Mouse (Mus musculus): ENCODE results near the gene Ubac2. TPM values are rescaled to one million over a fixed set of nuclear protein-coding genes. Genes with fewer than 3 reads are reported as not detected.

Ubac2 gene
- polyA plus RNA-seq, 1 experiment, result 21.6 TPM

DNA sequence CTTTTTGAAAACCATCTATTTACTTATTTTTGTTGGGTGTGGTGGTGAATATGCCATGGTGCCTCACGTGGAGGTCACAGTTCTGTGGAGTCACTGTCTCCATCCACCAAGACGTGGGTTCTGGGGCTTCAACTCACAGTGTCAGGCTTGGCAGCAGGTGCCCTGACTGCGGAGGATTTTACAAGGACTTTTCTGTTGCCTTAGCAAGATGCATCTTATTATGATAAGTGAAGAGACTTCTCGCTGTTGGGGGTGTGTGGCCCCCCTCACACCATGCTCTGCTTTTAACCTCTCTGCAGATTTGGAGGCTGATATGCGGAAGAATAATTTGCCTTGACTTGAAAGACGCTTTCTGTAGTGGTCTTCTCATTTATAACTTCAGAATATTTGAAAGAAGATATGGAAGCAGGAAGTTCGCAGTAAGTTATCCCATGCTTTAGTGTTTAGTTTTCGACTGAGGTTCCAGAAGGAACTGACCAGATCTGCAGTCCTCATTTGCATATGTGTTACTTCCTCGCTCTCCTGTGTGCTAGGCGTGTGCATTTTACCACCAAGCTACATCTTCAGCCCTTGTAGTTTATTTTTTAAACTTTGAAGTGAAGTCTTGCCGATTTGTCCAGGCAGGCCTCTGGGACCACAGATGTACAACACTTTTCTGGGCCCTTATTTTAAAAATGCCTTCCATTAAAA, 28.7 kb downstream of the Ubac2 start:
- Histone ChIP-seq H3K4me1 (ENCODE audit: control insufficient read depth, insufficient read depth, low read length) (peaks cover 16% of the 10 kb centered on the region), H3K4me3 (replicated peaks; ENCODE audit: control insufficient read depth, low read depth, low read length) (no peak overlapping the region), H3K27ac (ENCODE audit: control insufficient read depth, insufficient read depth, low read depth, low read length, poor library complexity) (peak overlapping the region; percentile 58)
- no peak for TF ChIP-seq POLR2A (IDR thresholded peaks at IDR 0.05; ENCODE audit: borderline replicate concordance, control insufficient read depth, low read depth, low read length)
- TF ChIP-seq CTCF (IDR thresholded peaks at IDR 0.05; ENCODE audit: control insufficient read depth, insufficient read depth, low read length), result no peak
- 37% methylated on average over 11 of the region's 11 CpGs for WGBS

DNA sequence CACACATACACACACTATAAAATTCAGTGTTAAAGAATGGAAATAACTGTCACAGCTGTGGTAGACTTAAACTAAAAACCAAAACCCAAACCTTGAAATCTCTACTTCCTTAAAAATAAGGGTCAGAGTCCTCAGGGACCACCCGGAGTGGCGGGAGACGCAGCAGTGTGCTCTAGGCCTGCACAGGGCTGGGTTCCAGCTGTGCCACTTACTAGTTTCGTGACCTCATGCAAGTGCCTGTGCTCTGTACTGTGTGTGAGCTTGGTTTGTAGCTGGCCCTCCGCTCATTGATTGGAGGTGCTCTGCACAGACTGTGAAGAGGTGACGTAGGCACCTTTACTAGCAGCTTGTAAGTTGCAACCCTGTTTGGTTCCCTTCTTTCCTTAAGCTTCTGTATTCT, 31.4 kb downstream of the Ubac2 start:
- TF ChIP-seq CTCF (IDR thresholded peaks at IDR 0.05; ENCODE audit: control insufficient read depth, insufficient read depth, low read length) (no peak), POLR2A (IDR thresholded peaks at IDR 0.05; ENCODE audit: borderline replicate concordance, control insufficient read depth, low read depth, low read length) (no peak)
- WGBS, result 71% methylated on average over 6 of the region's 6 CpGs
- peaks cover 7% of the 10 kb centered on the region for H3K4me1 ChIP-seq (ENCODE audit: control insufficient read depth, insufficient read depth, low read length)
- no peak overlapping the region for H3K4me3 ChIP-seq (replicated peaks; ENCODE audit: control insufficient read depth, low read depth, low read length)
- H3K27ac ChIP-seq (ENCODE audit: control insufficient read depth, insufficient read depth, low read depth, low read length, poor library complexity), result no peak overlapping the region

DNA sequence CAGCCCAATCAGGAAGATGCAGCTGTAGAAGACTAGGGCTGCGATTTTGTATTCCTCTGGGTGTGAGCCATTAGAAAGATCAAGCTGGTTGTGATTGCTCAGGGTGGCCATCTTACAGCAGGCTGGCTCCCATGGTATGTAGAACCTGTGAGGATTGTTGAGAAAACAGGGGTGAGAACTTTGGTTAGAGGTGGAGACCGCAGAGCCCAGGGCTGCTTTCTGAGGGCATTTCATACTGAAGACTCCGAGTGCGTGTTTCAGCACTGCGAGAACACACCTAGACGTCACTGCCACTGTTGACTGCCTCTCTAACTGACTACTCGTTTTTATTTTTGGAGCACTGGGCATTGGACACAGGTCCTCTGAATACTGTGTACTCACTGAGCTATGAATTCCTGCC, 34.1 kb downstream of the Ubac2 start:
- no peak overlapping the region for H3K27ac ChIP-seq (ENCODE audit: control insufficient read depth, insufficient read depth, low read depth, low read length, poor library complexity)
- no peak overlapping the region for H3K4me3 ChIP-seq (replicated peaks; ENCODE audit: control insufficient read depth, low read depth, low read length)
- H3K4me1 ChIP-seq (ENCODE audit: control insufficient read depth, insufficient read depth, low read length), result peaks cover 1% of the 10 kb centered on the region
- TF ChIP-seq CTCF (IDR thresholded peaks at IDR 0.05; ENCODE audit: control insufficient read depth, insufficient read depth, low read length) (no peak), POLR2A (IDR thresholded peaks at IDR 0.05; ENCODE audit: borderline replicate concordance, control insufficient read depth, low read depth, low read length) (no peak)
- WGBS, result 94% methylated on average over 7 of the region's 7 CpGs

DNA sequence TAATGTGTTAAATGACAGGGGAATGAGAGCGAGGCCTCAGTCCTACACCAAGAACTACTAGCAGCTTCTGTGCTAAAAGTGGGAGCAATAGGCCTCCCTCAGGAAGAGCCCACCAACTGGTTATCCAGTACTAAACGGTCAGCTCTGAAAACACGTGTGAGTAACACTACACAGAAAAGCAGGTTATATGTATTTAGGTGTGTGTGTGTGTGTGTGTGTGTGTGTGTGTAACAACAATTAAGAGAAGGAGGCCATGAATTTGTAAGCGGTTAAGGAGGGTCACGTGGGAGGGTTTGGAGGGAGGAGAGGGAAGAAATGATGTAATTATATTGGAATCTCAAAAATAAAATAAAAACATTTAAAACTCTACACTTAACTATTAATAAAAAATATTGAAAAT, 36.7 kb downstream of the Ubac2 start:
- 65% methylated on average over 5 of the region's 5 CpGs for WGBS
- Histone ChIP-seq H3K4me1 (ENCODE audit: control insufficient read depth, insufficient read depth, low read length) (peaks cover 1% of the 10 kb centered on the region), H3K4me3 (replicated peaks; ENCODE audit: control insufficient read depth, low read depth, low read length) (peak overlapping the region; percentile 15), H3K27ac (ENCODE audit: control insufficient read depth, insufficient read depth, low read depth, low read length, poor library complexity) (no peak overlapping the region; the same call in 1 of the 2 replicates)
- TF ChIP-seq POLR2A (IDR thresholded peaks at IDR 0.05; ENCODE audit: borderline replicate concordance, control insufficient read depth, low read depth, low read length), result no peak
- no peak for TF ChIP-seq CTCF (IDR thresholded peaks at IDR 0.05; ENCODE audit: control insufficient read depth, insufficient read depth, low read length)

DNA sequence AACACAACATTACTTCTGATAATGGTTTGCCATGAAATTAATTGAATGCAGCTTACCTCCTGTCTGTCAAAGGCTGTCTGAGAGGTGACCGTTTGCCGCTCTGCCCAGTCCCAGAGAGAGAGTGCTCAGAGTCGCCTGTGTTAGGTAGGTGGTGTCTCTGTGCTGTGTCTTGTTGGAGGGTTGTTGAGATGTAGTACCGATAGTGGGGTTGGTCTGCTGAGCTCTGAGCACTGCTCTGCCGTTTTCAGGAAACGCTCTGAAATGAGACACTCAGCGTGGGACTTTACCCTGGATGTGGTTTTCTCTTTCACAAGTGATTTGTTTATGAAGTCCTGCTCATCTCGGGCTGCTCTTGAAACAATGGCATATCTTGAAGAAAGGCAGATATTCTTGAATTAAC, 37.2 kb downstream of the Ubac2 start, which contains the start of gene Gpr18:
Gene Gpr18, minus strand, starts transcription at position 161 of the 400 bp plus-strand sequence.
- Histone ChIP-seq H3K27ac (ENCODE audit: control insufficient read depth, insufficient read depth, low read depth, low read length, poor library complexity) (peak within 1 kb of the TSS; percentile 83), H3K4me1 (ENCODE audit: control insufficient read depth, insufficient read depth, low read length) (peaks cover 1% of the 10 kb centered on the region), H3K4me3 (replicated peaks; ENCODE audit: control insufficient read depth, low read depth, low read length) (peak within 1 kb of the TSS; percentile 60)
- TF ChIP-seq CTCF (IDR thresholded peaks at IDR 0.05; ENCODE audit: control insufficient read depth, insufficient read depth, low read length) (no peak), POLR2A (IDR thresholded peaks at IDR 0.05; ENCODE audit: borderline replicate concordance, control insufficient read depth, low read depth, low read length) (peak; percentile 27; the same call in 1 of the 2 replicates)
- 9% methylated on average over 8 of the region's 8 CpGs for WGBS

DNA sequence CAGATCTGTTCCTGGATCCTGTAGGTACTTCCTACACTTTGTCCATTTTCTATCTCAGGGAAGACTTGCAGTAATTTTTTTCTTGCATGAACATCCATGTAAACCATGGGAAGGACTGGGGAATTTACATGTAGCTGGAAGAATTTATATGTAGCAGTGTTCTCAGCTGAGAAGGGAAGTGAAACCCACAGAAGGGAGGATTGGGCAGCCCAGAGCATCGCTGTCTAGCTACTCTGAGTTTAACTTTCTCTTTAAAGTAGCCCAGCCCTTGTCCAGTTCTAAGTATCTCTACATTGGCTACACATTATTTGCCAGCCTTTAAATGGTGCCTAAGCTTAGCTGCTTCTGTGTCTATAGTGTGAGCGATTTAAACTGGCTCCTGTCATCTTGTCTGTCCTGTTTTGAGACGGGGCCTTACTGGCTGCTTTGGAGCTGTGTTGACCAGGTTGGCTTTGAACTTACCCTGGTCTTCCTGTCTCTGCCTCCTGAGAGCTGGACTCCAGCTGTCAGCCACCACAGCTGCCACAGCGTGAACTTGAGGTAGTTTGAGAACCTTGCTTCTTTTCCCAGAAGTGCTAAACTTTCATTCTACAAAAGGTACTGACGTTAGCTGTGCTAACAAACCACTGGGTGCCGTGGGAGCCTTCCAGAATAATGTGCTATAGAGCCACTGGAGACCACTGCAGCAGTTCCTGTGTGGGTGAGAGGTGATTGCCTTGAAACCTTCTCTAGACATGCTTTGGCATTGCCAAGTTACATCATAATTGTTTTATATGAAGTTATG, 38.1 kb downstream of the Ubac2 start:
- WGBS, result 42% methylated on average over 6 of the region's 6 CpGs
- Histone ChIP-seq H3K27ac (ENCODE audit: control insufficient read depth, insufficient read depth, low read depth, low read length, poor library complexity) (peak overlapping the region; percentile 83), H3K4me3 (replicated peaks; ENCODE audit: control insufficient read depth, low read depth, low read length) (no peak overlapping the region)

DNA sequence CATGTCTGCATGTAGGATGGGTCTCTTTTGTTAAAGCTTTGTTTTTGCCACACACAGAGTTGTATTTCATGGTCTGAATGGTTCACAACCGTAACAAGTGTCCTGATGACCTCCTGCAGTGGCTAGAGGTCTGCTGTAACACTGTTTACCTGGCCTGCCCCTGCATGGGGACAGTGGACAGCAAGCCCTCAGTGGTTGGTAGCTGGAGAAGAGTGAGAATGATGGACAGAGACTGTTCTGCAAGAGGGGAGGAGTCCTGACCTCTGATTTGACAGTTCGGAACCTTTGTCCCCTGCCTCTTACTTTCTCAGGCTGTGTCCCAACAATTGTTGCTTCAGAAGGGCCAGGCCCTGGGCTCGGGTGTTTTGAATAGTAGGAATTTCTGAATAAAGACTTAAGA, 39.8 kb downstream of the Ubac2 start:
- H3K4me3 ChIP-seq (replicated peaks; ENCODE audit: control insufficient read depth, low read depth, low read length), result no peak overlapping the region
- no peak for TF ChIP-seq CTCF (IDR thresholded peaks at IDR 0.05; ENCODE audit: control insufficient read depth, insufficient read depth, low read length)
- no peak for TF ChIP-seq POLR2A (IDR thresholded peaks at IDR 0.05; ENCODE audit: borderline replicate concordance, control insufficient read depth, low read depth, low read length)
- 75% methylated on average over 3 of the region's 3 CpGs for WGBS
- H3K27ac ChIP-seq (ENCODE audit: control insufficient read depth, insufficient read depth, low read depth, low read length, poor library complexity), result no peak overlapping the region
- H3K4me1 ChIP-seq (ENCODE audit: control insufficient read depth, insufficient read depth, low read length), result peaks cover 1% of the 10 kb centered on the region

More for the DNA sequence above, 38.1 kb downstream of the Ubac2 start:
- no peak for TF ChIP-seq CTCF (IDR thresholded peaks at IDR 0.05; ENCODE audit: control insufficient read depth, insufficient read depth, low read length)
- peaks cover 1% of the 10 kb centered on the region for H3K4me1 ChIP-seq (ENCODE audit: control insufficient read depth, insufficient read depth, low read length)

DNA sequence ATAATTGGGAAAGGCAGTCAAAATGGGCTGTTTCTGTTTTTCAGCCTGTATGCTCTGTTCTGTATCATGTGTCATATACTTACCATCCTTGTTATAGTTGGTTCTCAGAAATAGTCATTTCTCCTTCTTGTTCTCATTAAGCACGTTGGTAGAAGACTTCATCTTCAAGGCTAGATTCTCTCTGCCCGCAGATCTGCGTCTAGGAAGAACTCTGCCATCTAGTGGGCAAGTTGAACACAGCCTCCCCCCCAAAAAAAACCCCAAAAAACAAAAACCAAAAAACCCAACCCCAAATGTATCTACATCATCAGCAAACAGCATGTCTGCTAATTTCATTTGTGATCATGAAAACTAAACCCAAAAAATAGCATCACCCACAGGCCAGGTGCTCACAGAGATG, 41.3 kb downstream of the Ubac2 start:
- TF ChIP-seq CTCF (IDR thresholded peaks at IDR 0.05; ENCODE audit: control insufficient read depth, insufficient read depth, low read length), result peak; percentile 59; the same call in 1 of the 2 replicates
- no peak for TF ChIP-seq POLR2A (IDR thresholded peaks at IDR 0.05; ENCODE audit: borderline replicate concordance, control insufficient read depth, low read depth, low read length)
- WGBS, result 4% methylated on average over 3 of the region's 3 CpGs

More for the DNA sequence above, 41.3 kb downstream of the Ubac2 start:
- H3K4me3 ChIP-seq (replicated peaks; ENCODE audit: control insufficient read depth, low read depth, low read length), result no peak overlapping the region
- H3K27ac ChIP-seq (ENCODE audit: control insufficient read depth, insufficient read depth, low read depth, low read length, poor library complexity), result no peak overlapping the region
- peaks cover 1% of the 10 kb centered on the region for H3K4me1 ChIP-seq (ENCODE audit: control insufficient read depth, insufficient read depth, low read length)

Measured in bone marrow, adult 2 months (tissue).